In the genomic region with DNA sequence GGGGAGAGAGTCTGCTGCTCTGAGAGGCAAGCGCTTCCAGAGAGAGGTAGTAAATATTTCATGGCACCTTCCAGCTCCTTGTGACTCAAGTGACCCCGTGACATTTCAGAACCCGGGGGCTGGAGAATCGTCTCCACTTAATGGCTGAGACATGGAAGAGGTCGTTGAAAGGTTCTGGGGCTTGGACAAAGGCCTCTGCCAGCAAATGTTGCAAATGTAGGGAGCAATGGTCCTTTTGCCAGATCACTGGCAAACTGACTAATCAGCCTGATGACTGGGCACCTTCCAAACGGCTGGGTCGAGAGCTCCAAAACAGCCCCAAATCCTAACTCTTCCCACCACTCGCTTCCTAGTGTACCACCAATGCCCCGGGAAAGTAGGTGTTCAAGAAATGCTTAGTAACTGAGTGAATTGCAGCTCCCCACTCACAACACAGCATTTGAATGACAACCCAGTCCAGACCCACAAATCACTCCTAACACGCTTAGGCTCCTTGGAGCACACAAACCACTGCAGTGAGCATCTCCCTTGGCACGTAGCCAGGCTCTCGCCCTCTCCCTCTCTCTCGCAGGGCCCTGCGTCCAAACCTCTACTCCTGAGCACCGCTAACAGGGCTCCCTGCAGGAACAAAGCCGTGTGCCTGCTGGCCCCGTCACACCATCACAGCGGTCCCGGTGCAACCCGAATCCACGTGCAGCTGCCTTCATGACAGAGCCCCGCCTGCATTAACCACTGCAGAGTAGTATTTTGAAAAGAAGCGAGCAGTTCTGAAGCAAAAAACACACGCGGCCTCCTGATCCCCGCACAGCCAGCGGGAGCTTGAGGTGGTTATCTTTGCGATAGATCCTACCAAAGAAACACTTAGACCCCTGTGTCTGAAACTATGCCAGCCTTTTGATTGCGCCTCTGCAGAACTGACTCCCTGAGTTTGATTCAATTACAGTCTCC, we compare ENCODE assay signal across 8 mouse cellular contexts. TPM values are rescaled to one million over a fixed set of nuclear protein-coding genes. Genes with fewer than 3 reads are reported as not detected.
DNase-seq lines count a peak whose midpoint lies in the region; ATAC-seq and TF ChIP-seq lines count a peak whose summit lies in the region.

No protein-coding gene starts in this region.

- no peak for ATAC-seq in intestine, embryonic 14.5 days (replicated peaks; ENCODE audit: low FRiP score, low TSS enrichment, low read depth)
- ATAC-seq in intestine, postnatal 0 days, result no peak
- ATAC-seq in embryonic facial prominence, embryonic 15.5 days (ENCODE audit: insufficient number of reproducible peaks, low FRiP score, low TSS enrichment, low read depth), result no peak
- no peak for ATAC-seq in midbrain, embryonic 11.5 days (ENCODE audit: low FRiP score)
- ATAC-seq in monocyte, adult 5-6 weeks (replicated peaks; ENCODE audit: insufficient number of reproducible peaks, low FRiP score, low TSS enrichment, poor library complexity, severe bottlenecking), result no peak

- H3K4me1 ChIP-seq in intestine, embryonic 14.5 days (replicated peaks; ENCODE audit: control insufficient read depth, insufficient read depth, low read length), result peaks cover 12% of the 10 kb centered on the region
- peaks cover 5% of the 10 kb centered on the region for H3K4me1 ChIP-seq in intestine, postnatal 0 days (replicated peaks; ENCODE audit: control insufficient read depth, insufficient read depth, low read length)
- peaks cover 33% of the 10 kb centered on the region for H3K4me1 ChIP-seq in embryonic facial prominence, embryonic 15.5 days
- H3K4me1 ChIP-seq in midbrain, embryonic 11.5 days (ENCODE audit: control insufficient read depth, insufficient read depth, low read length), result peaks cover 30% of the 10 kb centered on the region

- H3K4me3 ChIP-seq in intestine, embryonic 14.5 days (ENCODE audit: low read depth, low read length), result no peak overlapping the region
- H3K4me3 ChIP-seq in intestine, postnatal 0 days (ENCODE audit: low read depth, low read length), result no peak overlapping the region
- peak overlapping the region; percentile 3; the same call in 1 of the 2 replicates for H3K4me3 ChIP-seq in embryonic facial prominence, embryonic 15.5 days (replicated peaks)
- peak overlapping the region; percentile 7; the same call in 1 of the 2 replicates for H3K4me3 ChIP-seq in midbrain, embryonic 11.5 days (ENCODE audit: low read depth, low read length)

- H3K9ac ChIP-seq in intestine, embryonic 14.5 days (ENCODE audit: low read length), result no peak overlapping the region
- no peak overlapping the region for H3K9ac ChIP-seq in intestine, postnatal 0 days (ENCODE audit: low read depth, low read length)
- no peak overlapping the region for H3K9ac ChIP-seq in embryonic facial prominence, embryonic 15.5 days
- peak overlapping the region; percentile 18 for H3K9ac ChIP-seq in midbrain, embryonic 11.5 days (ENCODE audit: low read length)

- H3K27ac ChIP-seq in intestine, embryonic 14.5 days (ENCODE audit: low read depth), result no peak overlapping the region
- no peak overlapping the region for H3K27ac ChIP-seq in intestine, postnatal 0 days (ENCODE audit: low read depth, low read length)
- H3K27ac ChIP-seq in embryonic facial prominence, embryonic 15.5 days (replicated peaks), result no peak overlapping the region
- H3K27ac ChIP-seq in midbrain, embryonic 11.5 days (ENCODE audit: low read depth, low read length), result no peak overlapping the region

- no peaks in the 10 kb centered on the region for H3K9me3 ChIP-seq in intestine, embryonic 14.5 days (ENCODE audit: control insufficient read depth, low read length)
- no peaks in the 10 kb centered on the region for H3K9me3 ChIP-seq in intestine, postnatal 0 days (ENCODE audit: control insufficient read depth)
- no peaks in the 10 kb centered on the region for H3K9me3 ChIP-seq in embryonic facial prominence, embryonic 15.5 days (replicated peaks)
- no peaks in the 10 kb centered on the region for H3K9me3 ChIP-seq in midbrain, embryonic 11.5 days (ENCODE audit: control insufficient read depth, low read length)

- H3K36me3 ChIP-seq in intestine, embryonic 14.5 days (ENCODE audit: control insufficient read depth, insufficient read depth, low read length), result no peaks in the 10 kb centered on the region
- H3K36me3 ChIP-seq in intestine, postnatal 0 days (ENCODE audit: control insufficient read depth, insufficient read depth), result no peaks in the 10 kb centered on the region
- no peaks in the 10 kb centered on the region for H3K36me3 ChIP-seq in embryonic facial prominence, embryonic 15.5 days
- H3K36me3 ChIP-seq in midbrain, embryonic 11.5 days (ENCODE audit: control insufficient read depth, insufficient read depth, low read length), result no peaks in the 10 kb centered on the region

- no peak for DNase-seq in intestine, embryonic 14.5 days (ENCODE audit: low spot score)
- peak; percentile 74 for DNase-seq in brain, adult 2 months (ENCODE audit: low read depth, low spot score)
- peak; percentile 92 for DNase-seq in midbrain, embryonic 11.5 days (ENCODE audit: low spot score, missing footprints)
- no peak for DNase-seq in thymus, postnatal 25 days
- DNase-seq in adipocyte (ENCODE audit: low spot score), result no peak

- WGBS in intestine, embryonic 14.5 days, result 9% methylated on average over 29 of the region's 29 CpGs
- WGBS in intestine, postnatal 0 days, result 13% methylated on average over 29 of the region's 29 CpGs
- WGBS in embryonic facial prominence, embryonic 15.5 days, result 9% methylated on average over 29 of the region's 29 CpGs
- WGBS in midbrain, embryonic 11.5 days, result 11% methylated on average over 29 of the region's 29 CpGs

- TF ChIP-seq CTCF in intestine, postnatal 0 days (IDR thresholded peaks at IDR 0.05; ENCODE audit: low read depth), result no peak

- H3K27me3 ChIP-seq in intestine, embryonic 14.5 days (replicated peaks; ENCODE audit: control insufficient read depth, insufficient read depth, low read length), result peaks cover 63% of the 10 kb centered on the region
- peaks cover 59% of the 10 kb centered on the region for H3K27me3 ChIP-seq in intestine, postnatal 0 days (replicated peaks; ENCODE audit: control insufficient read depth, insufficient read depth, low read length)
- H3K27me3 ChIP-seq in embryonic facial prominence, embryonic 15.5 days, result peaks cover 61% of the 10 kb centered on the region
- H3K27me3 ChIP-seq in midbrain, embryonic 11.5 days (ENCODE audit: control insufficient read depth, insufficient read depth, low read length), result peaks cover 57% of the 10 kb centered on the region

- H3K4me2 ChIP-seq in intestine, embryonic 14.5 days (ENCODE audit: low read length), result peak overlapping the region; percentile 7; the same call in 1 of the 2 replicates
- no peak overlapping the region for H3K4me2 ChIP-seq in intestine, postnatal 0 days (replicated peaks; ENCODE audit: low read depth)
- peak overlapping the region; percentile 100; the same call in 1 of the 2 replicates for H3K4me2 ChIP-seq in embryonic facial prominence, embryonic 15.5 days (replicated peaks)
- no peak overlapping the region for H3K4me2 ChIP-seq in midbrain, embryonic 11.5 days

RNA-seq across cellular contexts. Expression of a gene that starts 2.0 kb away (rescaled TPM):
- 1.2 and 1.3 TPM in 2 replicates for polyA plus RNA-seq in intestine, embryonic 14.5 days (2014; fragmentation: Nextera tagmentation; extraction: Ambion mirVana)
- 0.57 and 0.90 TPM in 2 replicates for polyA plus RNA-seq in intestine, postnatal 0 days (2015; fragmentation: Nextera tagmentation; extraction: Ambion mirVana)
- polyA plus RNA-seq in embryonic facial prominence, embryonic 15.5 days (2015; fragmentation: Nextera tagmentation; extraction: Ambion mirVana), result 2.6 and 3.0 TPM in 2 replicates
- 1.1 and 2.3 TPM in 2 replicates for polyA plus RNA-seq in midbrain, embryonic 11.5 days (2014; fragmentation: Nextera tagmentation; extraction: Ambion mirVana)
- not detected in 3 replicates for total RNA-seq in monocyte, adult 5-6 weeks (2017)

RNA-seq across cellular contexts. Expression of a gene that starts 34.2 kb away (rescaled TPM):
- polyA plus RNA-seq in intestine, embryonic 14.5 days (2014; fragmentation: Nextera tagmentation; extraction: Ambion mirVana), result 70.5 and 71.6 TPM in 2 replicates
- 56.7 and 59.7 TPM in 2 replicates for polyA plus RNA-seq in intestine, postnatal 0 days (2015; fragmentation: Nextera tagmentation; extraction: Ambion mirVana)
- 95.1 and 98.4 TPM in 2 replicates for polyA plus RNA-seq in embryonic facial prominence, embryonic 15.5 days (2015; fragmentation: Nextera tagmentation; extraction: Ambion mirVana)
- polyA plus RNA-seq in midbrain, embryonic 11.5 days (2014; fragmentation: Nextera tagmentation; extraction: Ambion mirVana), result 30.0 and 37.3 TPM in 2 replicates
- total RNA-seq in monocyte, adult 5-6 weeks (2017), result 59.6 to 65.0 TPM (median 62.6 TPM) in 3 replicates

RNA-seq across cellular contexts. Expression of a gene that starts 43.5 kb away (rescaled TPM):
- 134 and 140 TPM in 2 replicates for polyA plus RNA-seq in intestine, embryonic 14.5 days (2014; fragmentation: Nextera tagmentation; extraction: Ambion mirVana)
- 75.7 and 77.1 TPM in 2 replicates for polyA plus RNA-seq in intestine, postnatal 0 days (2015; fragmentation: Nextera tagmentation; extraction: Ambion mirVana)
- 90.1 and 92.0 TPM in 2 replicates for polyA plus RNA-seq in embryonic facial prominence, embryonic 15.5 days (2015; fragmentation: Nextera tagmentation; extraction: Ambion mirVana)
- polyA plus RNA-seq in midbrain, embryonic 11.5 days (2014; fragmentation: Nextera tagmentation; extraction: Ambion mirVana), result 91.0 and 98.7 TPM in 2 replicates
- total RNA-seq in monocyte, adult 5-6 weeks (2017), result 57.1 to 85.3 TPM (median 81.5 TPM) in 3 replicates

RNA-seq across cellular contexts. Expression of a gene that starts 57.4 kb away (rescaled TPM):
- 30.6 and 31.0 TPM in 2 replicates for polyA plus RNA-seq in intestine, embryonic 14.5 days (2014; fragmentation: Nextera tagmentation; extraction: Ambion mirVana)
- polyA plus RNA-seq in intestine, postnatal 0 days (2015; fragmentation: Nextera tagmentation; extraction: Ambion mirVana), result 10.1 and 12.2 TPM in 2 replicates
- 41.0 and 42.2 TPM in 2 replicates for polyA plus RNA-seq in embryonic facial prominence, embryonic 15.5 days (2015; fragmentation: Nextera tagmentation; extraction: Ambion mirVana)
- polyA plus RNA-seq in midbrain, embryonic 11.5 days (2014; fragmentation: Nextera tagmentation; extraction: Ambion mirVana), result 55.1 and 64.6 TPM in 2 replicates
- total RNA-seq in monocyte, adult 5-6 weeks (2017), result 10.1 to 27.7 TPM (median 18.6 TPM) in 3 replicates

Comparison
In these comparisons a context has a peak if more than half of its experiments do, and no peak if none do; other contexts are left out.
1. H3K4me2 ChIP-seq: peak in intestine, embryonic 14.5 days (single experiment) and embryonic facial prominence, embryonic 15.5 days (single experiment); none in intestine, postnatal 0 days (single experiment) and midbrain, embryonic 11.5 days (single experiment).
2. DNase-seq: peak in brain, adult 2 months (single experiment) and midbrain, embryonic 11.5 days (single experiment); none in intestine, embryonic 14.5 days (single experiment), thymus, postnatal 25 days (single experiment) and adipocyte (single experiment).
3. H3K4me3 ChIP-seq: peak in embryonic facial prominence, embryonic 15.5 days (single experiment) and midbrain, embryonic 11.5 days (single experiment); none in intestine, embryonic 14.5 days (single experiment) and intestine, postnatal 0 days (single experiment).